Mouse (Mus musculus) heart, adult 8-10 months (tissue): Measurements from ENCODE around the gene Ndufaf2. TPM values are rescaled to one million over a fixed set of nuclear protein-coding genes. Genes with fewer than 3 reads are reported as not detected.
A peak's percentile ranks its signal among the peaks of the same experiment; 100 is the strongest.

Source experiments
- DNase-seq: peaks from one replicate; pipeline ENCODE4 v3.0.0; 2022; ENCODE audit warnings: low spot score
- total RNA-seq, 4 experiments: library from RNA; stranded (reverse); gene quantifications; 2 replicates each; pipeline ENCODE4 v1.2.4; 2022

Ndufaf2 gene
- 10 to 100 TPM; 23.2 to 34.3 (median 28.8) TPM for total RNA-seq

- DNase-seq = peak; percentile 95
These were observed at the start of gene Ndufaf2, which contains the start of gene Ercc8 for GRCm38 (mm10) chr13:108158465-108159240. TSS of gene Ndufaf2 (minus strand) at chr13:108158623. TSS of gene Ercc8 (plus strand) at chr13:108158731.

DNA sequence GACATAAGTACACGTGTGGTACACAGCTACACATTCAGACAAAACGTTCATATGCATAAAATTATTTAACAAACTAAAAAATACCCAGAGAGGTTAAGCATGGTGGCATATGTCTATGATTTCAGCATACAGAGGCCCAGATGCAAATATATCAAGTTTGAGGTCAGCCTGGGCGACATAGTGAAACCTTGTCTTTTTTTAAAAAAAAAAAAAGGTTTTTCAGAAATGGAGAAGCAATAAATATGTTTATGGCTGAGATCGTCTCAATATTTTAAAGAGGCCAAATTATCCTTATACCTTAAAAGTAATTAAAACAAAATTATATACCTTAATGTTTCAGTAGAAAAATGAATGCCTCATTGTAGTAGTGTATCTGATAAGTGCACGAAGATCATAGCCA lies 49.7 kb upstream of the Ndufaf2 start:
- no peak for DNase-seq

DNA sequence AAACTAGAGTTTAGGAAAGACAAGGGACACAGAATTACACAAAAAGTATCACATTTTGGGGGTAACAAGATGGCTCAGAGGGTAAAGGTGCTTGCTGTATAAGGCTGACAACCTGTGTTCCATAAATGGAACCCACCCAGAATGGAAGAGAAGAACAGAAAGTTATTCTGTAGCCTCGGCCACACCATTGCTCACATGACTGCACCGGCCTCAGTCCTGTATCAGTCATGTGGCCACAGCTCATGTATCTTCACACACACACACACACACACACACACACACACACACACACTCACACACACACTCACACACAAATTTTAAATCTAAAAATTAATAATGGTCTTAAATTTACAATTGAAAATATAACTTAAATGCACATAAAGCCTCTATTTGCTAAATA lies 49.0 kb upstream of the Ndufaf2 start:
- DNase-seq = no peak

- DNase-seq = no peak
These were observed 46.4 kb upstream of the Ndufaf2 start for GRCm38 (mm10) chr13:108204857-108205256.

DNA sequence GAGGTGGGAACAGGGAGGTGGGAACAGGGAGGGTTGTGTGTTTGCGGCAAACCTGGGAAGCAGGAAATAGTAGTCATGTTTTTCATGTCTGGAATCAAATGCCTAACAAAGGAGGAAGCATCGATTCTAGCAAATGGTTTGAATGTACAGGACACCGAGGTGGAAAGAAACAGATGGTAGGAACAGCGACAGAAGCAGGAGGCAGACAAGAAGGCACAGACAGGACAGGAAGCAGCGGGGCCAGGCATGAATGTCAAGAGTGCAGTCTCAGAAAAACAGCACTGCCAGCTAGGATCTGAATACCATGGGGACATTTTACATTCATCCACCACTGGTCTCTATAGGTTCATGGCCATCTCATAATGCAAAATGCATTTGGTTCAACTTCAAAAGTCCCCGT lies 37.1 kb upstream of the Ndufaf2 start:
- no peak for DNase-seq

GRCm38 (mm10) chr13:108191074-108191720 lies 32.8 kb upstream of the Ndufaf2 start:
- DNase-seq = peak; percentile 18

DNA sequence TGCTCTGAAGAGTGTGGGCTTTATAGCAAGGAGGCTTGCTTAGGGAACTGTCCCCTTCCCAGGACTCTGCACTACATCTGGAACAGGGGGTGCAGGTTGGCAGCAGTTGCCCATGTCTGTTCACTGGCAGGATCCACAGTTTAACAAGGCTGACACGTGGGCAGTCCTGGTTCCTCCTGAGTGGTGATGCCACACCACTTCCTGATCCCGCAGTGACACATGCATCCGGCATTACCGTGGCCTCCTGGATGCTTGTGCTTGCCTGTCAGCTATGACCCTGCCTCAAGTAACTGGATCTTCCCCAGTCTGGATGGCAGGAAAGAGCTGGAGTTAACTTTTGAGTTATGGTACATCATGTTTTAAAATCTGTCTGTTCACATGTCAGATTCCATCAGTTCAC lies 29.6 kb upstream of the Ndufaf2 start:
- no peak for DNase-seq

DNA sequence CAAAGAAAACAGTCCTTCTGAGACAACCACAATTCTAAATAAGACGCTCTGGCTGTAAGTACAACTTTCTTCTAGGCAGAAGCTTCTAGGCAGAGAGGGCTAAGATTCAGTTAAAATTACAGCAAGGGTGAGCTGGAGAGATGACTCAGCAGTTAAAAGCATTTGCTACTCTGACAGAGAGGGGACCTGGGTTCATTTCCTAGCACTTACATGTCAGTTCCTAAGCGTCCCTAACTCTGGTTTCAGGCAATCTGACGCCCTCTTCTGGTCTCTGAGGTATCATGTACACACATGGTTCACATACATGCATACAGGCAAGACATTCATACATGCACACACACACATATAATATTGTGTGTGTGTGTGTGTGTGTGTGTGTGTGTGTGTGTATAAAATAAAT lies 27.1 kb upstream of the Ndufaf2 start:
- DNase-seq = no peak

DNA sequence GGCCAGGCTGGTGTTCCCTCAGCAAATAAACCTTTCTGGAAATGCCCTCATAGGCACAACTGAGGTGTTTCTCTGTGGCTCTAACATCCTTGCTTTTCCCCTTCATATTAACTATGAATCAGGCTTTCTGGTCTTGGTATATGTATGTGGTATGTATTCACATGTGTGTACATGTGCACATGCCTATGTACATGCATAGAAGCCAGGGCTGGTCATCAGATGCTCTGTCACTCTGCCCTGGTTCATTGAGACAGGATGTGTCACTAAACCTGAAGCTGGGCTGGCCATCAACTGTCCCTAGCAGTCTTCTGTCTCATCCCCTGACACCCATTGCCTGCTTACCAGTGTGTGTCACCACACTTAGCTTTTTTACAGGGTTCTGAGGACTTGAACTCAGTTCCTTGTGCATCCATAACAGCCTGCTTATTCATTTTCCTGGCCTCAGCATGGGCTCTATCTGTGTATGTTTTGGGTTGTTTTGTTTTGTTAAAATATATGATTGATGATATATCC lies 26.4 kb upstream of the Ndufaf2 start:
- DNase-seq = no peak

- no peak for DNase-seq
These were observed 22.4 kb upstream of the Ndufaf2 start for GRCm38 (mm10) chr13:108180821-108181220.

- DNase-seq = no peak
These were observed 21.2 kb upstream of the Ndufaf2 start for GRCm38 (mm10) chr13:108179618-108180017.

- no peak for DNase-seq
These were observed 12.1 kb upstream of the Ndufaf2 start for GRCm38 (mm10) chr13:108170511-108170910.

GRCm38 (mm10) chr13:108170002-108170401 lies 11.6 kb upstream of the Ndufaf2 start:
- no peak for DNase-seq

GRCm38 (mm10) chr13:108164621-108165020 lies 6.2 kb upstream of the Ndufaf2 start:
- DNase-seq = no peak

GRCm38 (mm10) chr13:108163912-108164311 lies 5.5 kb upstream of the Ndufaf2 start:
- DNase-seq = no peak

DNA sequence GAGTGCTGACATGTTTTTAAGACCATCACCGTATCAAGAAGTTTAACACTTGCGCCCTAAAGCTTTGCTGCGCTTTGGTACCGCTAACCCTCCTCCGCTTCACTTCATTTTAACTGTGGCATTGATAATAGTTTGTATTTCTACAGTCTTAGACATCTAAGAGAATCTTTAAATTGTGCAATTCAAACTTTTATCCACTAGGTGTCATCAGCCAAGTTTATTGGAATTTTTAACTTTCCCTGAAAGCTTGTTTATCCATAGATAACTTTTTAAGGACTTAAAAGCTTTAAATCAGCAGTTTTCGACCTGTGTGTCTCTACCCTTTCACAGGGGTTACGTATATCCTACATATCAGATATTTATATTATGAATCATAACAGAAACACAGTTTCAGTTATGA lies 1.5 kb upstream of the Ndufaf2 start:
- DNase-seq = peak; percentile 26

DNA sequence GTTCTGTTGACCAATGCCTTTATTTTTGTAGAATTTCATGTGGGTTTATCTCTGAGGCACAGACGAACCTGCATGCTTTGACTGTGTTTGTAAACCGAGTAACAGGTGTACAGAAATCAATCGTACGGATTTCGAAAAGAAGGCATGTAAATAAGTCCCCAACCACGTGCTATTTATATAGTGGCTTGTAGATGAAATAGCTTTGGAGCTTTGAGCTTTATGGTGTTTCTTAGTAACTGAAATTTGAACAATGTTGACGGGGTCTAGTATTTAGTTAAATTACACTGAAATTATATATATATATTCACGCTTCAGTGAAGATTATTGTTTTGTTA lies 785 bp upstream of the Ndufaf2 start:
- DNase-seq = no peak

- DNase-seq = no peak
These were observed 525 bp downstream of the Ndufaf2 start for GRCm38 (mm10) chr13:108157732-108158464.

DNA sequence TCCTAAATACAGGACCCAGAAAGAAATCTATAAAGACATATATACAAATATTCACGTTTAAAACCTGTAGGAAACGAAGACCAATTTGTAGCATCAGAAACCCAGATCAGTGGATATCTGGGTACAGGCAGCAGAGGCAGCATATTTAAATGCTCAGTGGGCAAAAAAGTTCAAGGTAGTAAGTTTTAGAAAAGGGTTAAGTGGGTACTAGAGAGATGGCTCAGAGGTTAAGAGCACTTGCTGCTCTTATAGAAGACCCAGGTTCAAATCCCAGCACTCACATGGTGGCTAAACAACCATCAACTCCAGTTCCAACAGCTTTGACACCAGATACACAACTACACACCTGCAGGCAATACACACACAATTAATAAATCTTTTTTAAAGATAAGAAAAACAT lies 1.3 kb downstream of the Ndufaf2 start:
- no peak for DNase-seq

DNA sequence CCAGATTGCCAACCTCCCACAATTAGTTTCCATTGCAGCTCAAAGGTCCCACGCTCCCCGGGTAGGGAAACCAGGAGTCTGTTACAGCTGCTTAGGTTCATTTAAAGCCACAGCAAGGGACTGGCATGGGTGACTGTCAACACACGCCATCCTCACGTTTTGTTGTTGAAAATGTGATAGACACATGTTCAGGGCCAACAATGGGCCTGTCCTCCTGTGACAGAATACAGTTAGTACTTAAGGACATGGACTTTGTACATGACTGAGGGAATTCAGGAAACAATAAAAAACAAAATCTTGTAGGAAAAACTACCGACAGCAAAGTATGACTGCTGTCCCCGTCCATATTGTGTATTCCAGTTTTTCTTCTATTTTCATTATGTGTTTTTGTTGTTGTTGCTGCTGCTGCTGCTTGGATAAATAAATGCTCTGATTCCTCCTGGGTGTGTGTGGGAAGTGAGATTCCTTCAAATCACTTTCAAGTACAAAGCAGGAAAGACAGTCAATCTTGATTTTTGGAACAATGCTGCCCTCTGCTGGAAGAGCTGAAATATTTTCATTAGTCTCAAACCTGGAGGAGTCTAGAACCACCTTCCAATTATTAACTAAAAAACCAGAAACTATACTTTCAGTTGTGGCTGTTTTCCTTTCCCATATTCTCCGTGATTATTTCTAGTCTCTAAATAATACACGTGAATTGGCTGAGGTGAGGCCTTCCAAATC lies 5.6 kb downstream of the Ndufaf2 start:
- peak; percentile 65 for DNase-seq

DNA sequence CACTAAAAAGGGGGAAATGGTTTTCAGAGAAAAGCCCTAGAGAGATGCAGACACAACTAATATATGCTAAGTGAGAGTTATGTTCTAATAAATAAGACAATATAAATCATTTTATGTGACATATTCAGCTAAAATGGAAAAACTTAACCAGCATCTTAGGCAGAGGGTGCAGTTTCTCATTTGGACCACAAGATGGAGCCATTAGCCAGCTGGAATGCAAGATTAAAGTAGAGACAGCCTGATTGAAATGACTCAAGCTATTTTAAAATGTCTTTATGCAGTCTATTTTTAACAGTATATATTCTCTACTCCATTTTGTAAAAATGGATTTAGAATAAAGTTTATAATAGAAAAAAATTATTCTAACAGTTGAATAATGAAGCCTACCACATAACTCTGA lies 6.6 kb downstream of the Ndufaf2 start:
- DNase-seq = no peak

- no peak for DNase-seq
These were observed 14.3 kb downstream of the Ndufaf2 start for GRCm38 (mm10) chr13:108144086-108144485.
